19 mouse cellular contexts compared by ENCODE assay signal in genomic region chr1:169889250-169889649, GRCm38 (mm10). TPM values are rescaled to one million over a fixed set of nuclear protein-coding genes. Genes with fewer than 3 reads are reported as not detected.
"Had no signal": no experiment of that assay in that cellular context is flagged by ENCODE, and none has a peak within 500 bp of the region (broad histone marks: within the 10 kb centered on the region; RNA-seq: fewer than 3 reads in every experiment).

No protein-coding gene starts in this region.

- H3K4me2 ChIP-seq: neural tube, embryonic 15.5 days; stomach, embryonic 15.5 days had no signal

- H3K4me3 ChIP-seq: neural tube, embryonic 15.5 days; stomach, embryonic 15.5 days had no signal

- H3K27me3 ChIP-seq: neural tube, embryonic 15.5 days; stomach, embryonic 15.5 days had no signal

- H3K27ac ChIP-seq: neural tube, embryonic 15.5 days; stomach, embryonic 15.5 days; stomach, postnatal 0 days had no signal

- H3K9me3 ChIP-seq: neural tube, embryonic 15.5 days; stomach, embryonic 15.5 days had no signal

- H3K4me1 ChIP-seq: neural tube, embryonic 15.5 days; stomach, embryonic 15.5 days had no signal

- DNase-seq: retina, postnatal 1 day; right cerebral cortex, adult 18-20 months; right cerebral cortex, postnatal 14 days; right cerebral cortex, postnatal 25 days; right cerebral cortex, postnatal 4 days; spleen, adult 18-20 months; thymus, adult 18-20 months; thymus, adult 2 months; thymus, postnatal 14 days; thymus, postnatal 25 days; thymus, postnatal 36 days; thymus, postnatal 4 days had no signal

- H3K36me3 ChIP-seq: neural tube, embryonic 15.5 days; stomach, embryonic 15.5 days had no signal

- H3K9ac ChIP-seq: neural tube, embryonic 15.5 days; stomach, embryonic 15.5 days had no signal

RNA-seq across cellular contexts. Expression of gene Ccdc190, which starts 39.2 kb away (rescaled TPM):
- total RNA-seq: neutrophil, adult 5-6 weeks had no signal
- polyA plus RNA-seq: small intestine, adult 2 months; spleen, adult 2 months; stomach, embryonic 14.5 days had no signal
